Mouse (Mus musculus) kidney, postnatal 36 days (tissue): ENCODE measurements around the gene Moap1.

Experiments used
- DNase-seq, 2 experiments: peaks; one replicate each; pipeline ENCODE4 v3.0.0; 2021 to 2022; ENCODE audit warnings: mixed read lengths in 2 of 2

Gene Moap1

DNA sequence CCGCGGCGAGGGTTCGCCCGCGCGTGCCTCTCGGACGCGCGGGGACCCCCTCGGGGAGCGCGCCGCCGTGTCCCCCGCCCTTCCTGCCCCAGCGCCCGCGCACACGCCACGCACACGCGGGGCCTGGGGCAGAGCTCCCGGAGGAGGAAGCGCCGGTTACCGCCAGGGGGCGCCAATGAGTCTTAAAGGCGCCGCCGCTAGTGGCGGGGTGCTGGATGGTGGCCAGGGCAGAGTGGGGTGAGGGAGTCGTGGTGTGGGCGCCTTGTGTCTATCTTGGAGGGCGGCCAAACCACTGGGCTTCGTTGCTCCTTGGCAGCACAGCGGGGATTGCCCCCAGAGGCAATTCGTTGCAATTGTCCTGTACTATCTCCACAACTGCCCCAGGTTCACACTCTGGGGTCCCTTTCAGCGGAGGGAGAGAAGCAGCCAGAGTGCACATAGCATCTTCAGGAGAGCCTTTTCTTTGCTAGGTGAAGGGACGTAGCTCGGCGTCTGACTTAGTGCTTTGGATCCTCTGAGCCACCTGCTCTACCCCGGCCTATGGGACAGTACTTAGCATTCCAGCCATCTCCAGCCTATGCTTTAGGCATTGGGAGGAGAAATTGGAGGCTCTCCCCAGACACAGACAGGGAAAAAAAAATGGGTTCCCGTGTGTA lies 38.1 kb downstream of the Moap1 start:
- DNase-seq, result peak; percentile 85 to 93

DNA sequence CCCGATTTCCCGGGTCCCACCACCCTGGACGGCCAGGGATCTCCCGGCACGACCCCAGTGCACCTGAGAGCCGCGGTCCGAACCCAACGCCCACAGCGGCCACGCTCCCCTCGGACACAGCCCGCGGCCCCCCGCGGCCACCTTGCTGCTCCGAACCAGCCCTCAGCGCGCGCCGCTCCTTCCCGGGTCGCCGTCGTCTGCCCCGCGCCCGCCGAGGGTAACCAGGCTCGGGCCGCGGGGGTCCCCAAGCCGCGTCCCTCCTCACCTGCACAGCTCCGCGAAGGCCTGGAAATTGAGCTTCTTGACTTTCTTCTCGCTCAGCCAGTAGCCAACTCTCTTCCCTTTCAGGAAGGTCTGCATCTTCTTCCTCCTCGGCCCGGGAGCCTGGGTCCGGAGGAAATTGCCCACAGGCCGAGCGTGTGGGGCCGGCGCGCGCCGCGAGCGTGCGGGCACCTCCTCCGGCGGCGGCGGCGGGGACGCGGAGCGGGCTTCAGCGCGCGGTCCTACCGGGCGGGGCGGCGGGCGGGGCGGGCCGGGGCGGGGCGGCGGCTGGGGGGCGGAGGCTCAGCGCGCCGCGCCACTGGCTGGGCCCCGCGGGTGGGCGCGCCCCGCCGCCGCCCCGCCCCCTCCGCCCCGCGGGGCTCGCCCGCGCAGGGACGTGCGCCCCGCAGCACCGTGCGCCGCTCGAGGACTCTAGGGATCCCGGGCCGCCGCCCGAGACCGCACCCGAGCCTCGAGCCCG lies 38.8 kb downstream of the Moap1 start, which contains the start of gene Itpk1:
Gene Itpk1 (minus strand): TSS at position 474 of the 742 bp plus-strand sequence.
- peak; percentile 39 to 80 for DNase-seq

DNA sequence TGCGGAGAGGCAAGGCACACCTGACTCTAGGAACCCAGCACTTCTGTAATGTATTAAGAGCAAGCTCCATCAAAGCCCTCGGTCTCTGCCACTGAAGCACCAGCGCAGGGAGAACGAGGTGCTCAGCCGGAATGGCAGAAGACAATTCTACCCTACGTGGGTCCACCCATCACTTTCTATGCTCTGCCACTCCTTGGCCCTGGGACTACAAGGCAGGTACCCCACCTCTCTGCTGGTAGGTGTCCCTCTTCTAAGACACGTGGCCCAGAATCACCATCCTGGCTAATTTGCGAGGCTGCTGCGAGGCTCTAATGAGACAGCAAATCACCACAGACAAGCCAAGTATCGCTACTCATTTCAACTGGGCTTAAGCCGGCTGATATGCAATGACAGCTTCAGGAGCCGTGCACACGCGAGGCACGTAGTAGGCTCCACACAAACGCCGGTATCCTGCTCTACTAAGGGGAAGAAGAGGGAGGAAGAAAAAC lies 39.5 kb downstream of the Moap1 start:
- DNase-seq, result no peak

DNA sequence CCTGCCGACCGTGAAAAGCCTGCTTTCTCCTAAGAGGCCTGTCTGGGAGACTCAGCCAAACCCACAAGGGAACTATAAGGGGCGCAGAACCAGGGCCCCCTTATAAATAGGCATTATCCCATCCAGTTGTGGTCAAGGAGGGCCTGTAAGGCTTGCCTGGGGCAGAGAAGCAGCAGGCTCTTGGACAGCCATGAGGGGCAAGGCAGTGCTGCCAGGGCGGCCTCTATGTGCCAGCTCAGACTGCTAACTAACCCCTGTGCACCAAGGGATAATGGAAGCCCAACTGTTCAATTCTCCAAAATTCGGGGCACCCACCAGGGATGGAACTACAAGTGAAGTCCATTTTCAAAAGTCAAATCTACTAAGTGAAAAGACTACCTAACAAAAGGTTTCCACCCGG lies 40.0 kb downstream of the Moap1 start:
- DNase-seq, result no peak

- peak in 1 of 2 experiments; percentile 63 for DNase-seq
These were observed 40.4 kb downstream of the Moap1 start for GRCm38 (mm10) chr12:102703111-102703412.

GRCm38 (mm10) chr12:102702356-102703110 lies 40.9 kb downstream of the Moap1 start:
- peak; percentile 87 to 95 for DNase-seq

GRCm38 (mm10) chr12:102701691-102702207 lies 41.7 kb downstream of the Moap1 start:
- no peak for DNase-seq

DNA sequence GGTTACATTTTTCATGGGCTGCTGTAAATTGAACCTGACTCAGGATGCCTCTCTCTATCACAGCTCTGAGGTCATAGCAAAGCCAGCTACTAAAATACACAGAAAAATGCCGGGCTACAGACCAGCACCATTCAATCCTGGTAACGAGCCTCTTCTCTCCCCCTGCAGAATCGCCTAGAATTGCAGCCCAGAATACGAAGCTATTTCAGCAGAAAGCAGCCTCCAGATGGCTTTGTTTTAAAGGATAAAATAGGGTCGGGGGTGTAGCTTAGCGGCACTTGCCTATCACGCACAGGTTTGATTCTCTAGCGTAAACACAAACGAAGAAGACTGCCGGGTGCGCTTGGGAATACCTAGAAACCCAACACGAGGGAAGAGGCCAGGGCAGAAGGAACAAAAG lies 43.0 kb downstream of the Moap1 start:
- no peak for DNase-seq

GRCm38 (mm10) chr12:102699156-102699555 lies 44.3 kb downstream of the Moap1 start:
- DNase-seq, result no peak

DNA sequence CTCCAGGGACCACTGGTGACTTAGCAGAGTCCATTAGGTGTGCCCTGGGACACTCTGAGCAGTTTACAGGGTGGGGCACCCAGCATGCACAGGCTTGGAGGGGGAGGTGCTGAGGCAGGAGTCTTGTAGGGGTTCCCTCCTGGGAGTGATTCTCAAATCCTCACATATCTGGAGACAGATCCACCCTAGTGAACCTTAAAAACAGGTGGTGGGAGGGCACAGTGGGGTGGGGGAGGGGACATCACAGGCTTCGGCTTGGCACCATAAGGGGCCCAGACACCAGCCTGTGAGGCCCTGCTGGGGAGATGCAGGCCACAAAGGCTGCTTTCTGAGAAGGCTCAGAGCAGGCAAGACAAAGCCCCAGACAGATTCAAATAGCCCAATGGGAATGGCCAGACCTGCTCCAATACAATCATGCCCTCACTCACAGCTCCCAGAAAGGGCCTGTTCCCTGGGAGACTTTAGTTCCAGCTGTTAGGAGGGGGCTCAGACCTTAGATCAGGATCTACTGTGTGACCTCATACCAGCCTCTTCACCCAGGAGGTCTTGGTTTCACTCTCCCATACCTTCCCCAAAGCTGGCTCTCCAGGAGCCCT lies 45.3 kb downstream of the Moap1 start:
- no peak for DNase-seq

GRCm38 (mm10) chr12:102697381-102697780 lies 46.1 kb downstream of the Moap1 start:
- DNase-seq, result no peak

- DNase-seq, result peak in 1 of 2 experiments; percentile 51
These were observed 46.7 kb downstream of the Moap1 start for GRCm38 (mm10) chr12:102696635-102697354.

- DNase-seq, result no peak
These were observed 47.9 kb downstream of the Moap1 start for GRCm38 (mm10) chr12:102695369-102696239.
